Mouse (Mus musculus) liver, embryonic 14.5 days (tissue): Measurements from ENCODE around the gene Lrp10. TPM values are rescaled to one million over a fixed set of nuclear protein-coding genes. Genes with fewer than 3 reads are reported as not detected.

Source experiments
- ATAC-seq: fragments of 200-750 bp; cut with Nextera tagmentation; 2 replicates; pipeline ENCODE4 v1.8.0; 2017; ENCODE audit warnings: moderate number of reproducible peaks, mild to moderate bottlenecking, moderate library complexity; ENCODE audit not compliant: insufficient read depth
- DNase-seq, 3 experiments: peaks; one replicate each; pipeline ENCODE4 v3.0.0-alpha.2; 2012 to 2013; ENCODE audit warnings: low read depth in 3 of 3, low spot score in 3 of 3
- H3K27ac ChIP-seq: fragments of 300-500 bp; sonication (generic); 2 replicates; pipeline ENCODE4 v1.5.1; 2014; ENCODE audit warnings: moderate library complexity, mild to moderate bottlenecking, control low read depth, inconsistent platforms
- H3K27me3 ChIP-seq: fragments of 300-500 bp; sonication (generic); 2 replicates; pipeline ENCODE4 v1.6.1; 2014; ENCODE audit warnings: mild to moderate bottlenecking, low read length, moderate library complexity; ENCODE audit not compliant: control insufficient read depth, insufficient read depth
- H3K36me3 ChIP-seq: fragments of 300-500 bp; sonication (generic); replicated peaks from 2 replicates; pipeline ENCODE4 v1.6.1; 2014; ENCODE audit warnings: low read depth; ENCODE audit not compliant: control insufficient read depth, insufficient read depth
- H3K4me1 ChIP-seq, 2 experiments: fragments of 200-500 bp in 1 of 2; fragments of 300-500 bp in 1 of 2; sonication (generic) in 1 of 2; replicated peaks; 2 replicates each; pipeline ENCODE4 v1.6.1; 2012 to 2014; ENCODE audit warnings: antibody characterized with exemption in 1 of 2, inconsistent platforms in 1 of 2, low read length in 1 of 2; ENCODE audit not compliant: control insufficient read depth in 2 of 2, insufficient read depth in 2 of 2
- H3K4me2 ChIP-seq: fragments of 300-500 bp; sonication (generic); 2 replicates; pipeline ENCODE4 v1.6.1; 2014; ENCODE audit warnings: low read depth, mild to moderate bottlenecking, control low read depth, moderate library complexity
- H3K4me3 ChIP-seq, 2 experiments: fragments of 200-500 bp in 1 of 2; fragments of 300-500 bp in 1 of 2; sonication (generic) in 1 of 2; 2 replicates each; pipeline ENCODE4 v1.5.1; 2012 to 2014; ENCODE audit warnings: low read depth in 2 of 2, low read length in 2 of 2, mild to moderate bottlenecking in 2 of 2, control low read depth in 1 of 2, inconsistent platforms in 1 of 2, moderate library complexity in 1 of 2; ENCODE audit not compliant: insufficient read depth in 1 of 2
- H3K9ac ChIP-seq: fragments of 300-500 bp; sonication (generic); replicated peaks from 2 replicates; pipeline ENCODE4 v1.6.1; 2014; ENCODE audit warnings: mild to moderate bottlenecking, control low read depth, moderate library complexity
- H3K9me3 ChIP-seq: fragments of 300-500 bp; sonication (generic); 2 replicates; pipeline ENCODE4 v1.6.1; 2016; ENCODE audit warnings: low read length, mixed read lengths; ENCODE audit not compliant: control insufficient read depth
- CTCF ChIP-seq: IDR thresholded peaks from 2 replicates; pipeline ENCODE4 v1.5.1; 2016; ENCODE audit warnings: antibody characterized with exemption, low read depth, control low read depth
- EP300 ChIP-seq: IDR thresholded peaks from 2 replicates; pipeline ENCODE4 v1.6.1; 2016; ENCODE audit warnings: antibody characterized with exemption, low read depth
- WGBS: fragments of 180-500 bp; shearing (Covaris S2); extraction: QIAGEN DNeasy Blood & Tissue Kit; methylation state at CpG from one replicate; pipeline ENCODE4 v1.1.7; 2014; ENCODE audit not compliant: insufficient replicate concordance; 5-methylcytosine and 5-hydroxymethylcytosine counted together
- polyA plus RNA-seq, 2 experiments: library from polyadenylated mRNA; depleted of rRNA in 1 of 2; stranded (reverse) in 1 of 2; unstranded in 1 of 2; fragments of >200 nt; fragmentation: Nextera tagmentation in 1 of 2; extraction: Ambion mirVana in 1 of 2; gene quantifications; 2 replicates each; pipeline versions ENCODE4 v1.2.1 to v1.2.3; 2012 to 2014

Gene Lrp10
- polyA plus RNA-seq, 2 experiments, result 11.1 to 12.9 TPM

DNA sequence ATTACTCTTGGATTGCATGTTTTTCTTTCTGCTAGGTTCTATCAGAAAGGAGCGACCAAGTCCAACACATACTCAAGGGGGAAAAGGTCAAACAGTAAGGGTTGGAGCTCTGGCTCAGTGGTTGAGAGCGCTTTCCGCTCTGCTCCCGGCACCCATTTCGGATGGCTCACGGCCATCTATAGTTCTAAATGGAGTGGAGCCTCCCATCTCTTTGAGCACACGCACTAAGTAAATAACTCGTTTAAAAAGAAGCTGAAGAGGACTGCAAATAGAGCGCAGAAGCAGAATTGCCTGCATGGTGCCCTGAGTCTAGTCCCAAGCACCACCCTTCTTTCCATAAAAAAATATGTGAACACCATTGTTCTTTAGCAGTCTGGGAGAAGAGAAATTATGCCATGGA is 10.4 kb upstream of the Lrp10 start:
- H3K4me1 ChIP-seq, result peaks cover 0 to 7% of the 10 kb centered on the region in 2 experiments; a peak in 2 of 4 replicates
- DNase-seq (no peak), ATAC-seq (no peak)
- H3K4me3 ChIP-seq, result no peak overlapping the region
- 70% methylated on average over 9 of the region's 9 CpGs for WGBS
- no peak overlapping the region for H3K9ac ChIP-seq
- H3K4me2 ChIP-seq, result no peak overlapping the region
- H3K36me3 ChIP-seq, result no peaks in the 10 kb centered on the region
- H3K27me3 ChIP-seq, result no peaks in the 10 kb centered on the region
- no peak overlapping the region for H3K27ac ChIP-seq
- no peaks in the 10 kb centered on the region for H3K9me3 ChIP-seq
- TF ChIP-seq EP300, result no peak
- TF ChIP-seq CTCF, result no peak

DNA sequence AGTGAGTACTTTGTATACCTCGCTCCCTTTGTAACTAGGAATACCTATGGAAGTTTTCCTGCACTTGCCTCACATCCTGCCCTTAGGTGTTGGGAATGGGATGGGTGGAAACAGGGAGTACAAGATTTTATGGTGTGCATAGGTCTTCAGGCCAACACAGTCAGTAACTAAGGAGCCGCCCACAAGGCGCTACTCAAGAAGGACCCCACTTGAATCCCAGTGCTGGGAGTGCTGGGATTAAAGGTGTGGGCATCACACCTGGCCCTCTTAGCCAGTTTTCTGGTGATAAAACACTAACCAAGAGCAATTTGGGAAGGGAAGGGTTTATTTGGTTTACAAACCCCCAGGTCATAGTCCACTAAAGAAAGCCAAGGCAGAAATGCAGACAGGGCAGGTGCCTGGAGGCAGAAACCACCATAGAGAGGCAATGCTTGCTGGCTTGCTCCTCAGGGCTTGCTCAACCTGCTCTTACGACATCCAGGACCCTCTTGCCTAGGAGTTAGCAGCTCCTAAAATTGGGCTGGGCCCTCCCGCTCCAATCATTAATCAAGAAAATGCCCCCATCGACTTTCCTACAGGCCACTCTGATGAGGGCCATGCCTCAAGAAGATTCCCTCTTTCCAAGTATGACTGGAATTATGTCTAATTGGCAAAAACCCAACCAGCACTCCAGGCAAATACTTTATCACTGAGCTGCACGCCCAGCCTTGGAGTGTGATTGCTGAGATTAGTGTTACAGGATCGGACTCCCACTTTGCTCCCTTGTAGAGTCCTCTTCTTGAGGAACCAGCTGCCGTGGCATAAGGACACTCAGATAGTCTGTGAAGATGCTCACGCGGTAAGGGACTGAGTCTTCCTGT is 9.0 kb upstream of the Lrp10 start:
- ATAC-seq, result no peak
- DNase-seq, result no peak
- no peak overlapping the region for H3K4me3 ChIP-seq

DNA sequence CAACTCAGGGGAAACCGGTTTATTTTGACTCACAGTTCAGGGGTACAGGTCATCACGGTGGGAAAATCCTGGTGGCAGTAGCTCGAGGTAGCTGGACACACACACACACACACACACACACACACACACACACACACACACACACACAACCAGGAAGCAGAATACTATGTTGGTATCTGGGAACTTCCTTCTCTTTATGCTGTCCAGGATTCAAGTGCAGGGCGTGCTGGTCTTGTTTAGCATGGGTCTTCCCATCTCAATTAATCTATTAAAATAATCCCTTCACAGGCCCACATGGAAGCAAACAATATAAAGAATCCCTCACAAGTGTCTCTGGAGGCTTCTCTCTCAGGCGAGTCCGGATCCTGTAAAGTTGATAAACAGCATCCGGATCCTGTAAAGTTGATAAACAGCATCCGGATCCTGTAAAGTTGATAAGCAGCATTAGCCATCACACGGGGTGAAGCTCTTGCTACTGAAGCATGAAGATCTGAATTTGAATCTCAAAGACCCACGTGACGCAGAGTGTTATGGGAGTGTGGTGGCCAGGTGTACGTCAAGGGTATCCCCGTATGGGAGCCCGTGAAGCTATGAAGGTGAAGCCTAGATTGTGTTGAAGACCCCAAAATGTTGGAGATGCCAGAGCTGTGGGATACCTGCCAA is 5.9 kb upstream of the Lrp10 start:
- no peaks in the 10 kb centered on the region for H3K36me3 ChIP-seq
- H3K4me2 ChIP-seq, result no peak overlapping the region
- TF ChIP-seq EP300 (no peak), CTCF (no peak)
- ATAC-seq, result no peak
- H3K9me3 ChIP-seq, result no peaks in the 10 kb centered on the region
- 61% methylated on average over 14 of the region's 14 CpGs for WGBS
- no peaks in the 10 kb centered on the region for H3K27me3 ChIP-seq
- no peak overlapping the region for H3K9ac ChIP-seq
- peaks cover 4 to 7% of the 10 kb centered on the region in 2 experiments for H3K4me1 ChIP-seq
- no peak overlapping the region for H3K4me3 ChIP-seq
- no peak overlapping the region for H3K27ac ChIP-seq
- no peak for DNase-seq

More for the DNA sequence above, 9.0 kb upstream of the Lrp10 start:
- Histone ChIP-seq H3K36me3 (no peaks in the 10 kb centered on the region), H3K27ac (no peak overlapping the region), H3K27me3 (no peaks in the 10 kb centered on the region), H3K9me3 (no peaks in the 10 kb centered on the region), H3K4me2 (no peak overlapping the region), H3K4me1 (peaks cover 0 to 7% of the 10 kb centered on the region in 2 experiments; a peak in 2 of 4 replicates), H3K9ac (no peak overlapping the region)
- 50% methylated on average over 11 of the region's 11 CpGs for WGBS
- TF ChIP-seq CTCF, result no peak
- no peak for TF ChIP-seq EP300

DNA sequence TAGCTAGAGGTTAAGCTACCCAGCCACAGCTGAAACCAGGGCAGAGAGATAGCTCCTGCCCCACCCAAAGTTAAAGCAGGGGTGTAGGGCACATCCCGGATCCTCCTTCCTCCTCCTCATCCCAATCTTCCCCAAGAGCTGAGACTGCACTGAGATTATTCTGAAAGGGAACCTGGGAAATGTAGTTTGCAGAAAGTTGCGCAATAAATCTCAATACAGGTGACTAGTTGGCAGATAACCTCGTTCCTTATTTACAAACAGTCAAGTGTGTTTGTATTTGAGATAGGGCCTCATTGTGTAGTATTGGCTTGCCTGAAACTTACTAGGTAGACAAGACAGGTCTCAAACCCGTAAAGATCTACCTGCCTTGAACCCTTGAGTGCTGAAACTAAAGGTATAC is 1.8 kb upstream of the Lrp10 start:
- Histone ChIP-seq H3K9me3 (no peaks in the 10 kb centered on the region), H3K4me1 (peaks cover 13 to 14% of the 10 kb centered on the region in 2 experiments), H3K27ac (no peak overlapping the region), H3K4me3 (no peak overlapping the region), H3K4me2 (no peak overlapping the region), H3K27me3 (no peaks in the 10 kb centered on the region), H3K36me3 (peaks cover 2% of the 10 kb centered on the region; the same call in 1 of the 2 replicates), H3K9ac (no peak overlapping the region)
- DNase-seq (no peak), ATAC-seq (no peak)
- no peak for TF ChIP-seq EP300
- TF ChIP-seq CTCF, result no peak
- WGBS, result 60% methylated on average over 4 of the region's 4 CpGs
